Mouse (Mus musculus) urinary bladder, adult 18-20 months (tissue): ENCODE results near the gene Magi1.

Experiments
- DNase-seq, 2 experiments: peaks; one replicate each; pipeline ENCODE4 v3.0.0; 2022; ENCODE audit warnings: low spot score in 2 of 2, mixed read lengths in 2 of 2

Magi1 gene

GRCm38 (mm10) chr6:93897512-93897911 lies 386.2 kb downstream of the Magi1 start:
- no peak for DNase-seq

DNA sequence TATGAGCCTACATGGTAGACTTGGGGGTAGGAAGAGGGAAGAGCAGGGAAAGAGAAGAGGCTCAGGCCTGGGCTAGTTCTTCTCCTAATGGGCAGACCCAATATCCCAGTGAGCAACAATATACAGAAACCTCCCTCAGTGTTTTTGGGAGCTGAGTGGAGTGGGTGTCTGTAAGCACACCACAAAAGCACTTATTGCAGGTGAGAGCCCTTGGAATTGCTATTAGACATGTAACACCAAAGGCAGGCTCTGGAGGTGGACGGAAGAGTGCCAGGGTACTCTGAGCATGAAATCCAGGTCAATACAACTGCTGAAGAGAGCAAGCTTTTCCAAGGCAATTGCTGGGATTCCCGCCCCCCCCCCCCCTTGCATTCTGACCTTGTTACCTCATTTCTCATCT lies 388.0 kb downstream of the Magi1 start:
- DNase-seq = no peak

GRCm38 (mm10) chr6:93893956-93894355 lies 389.8 kb downstream of the Magi1 start:
- no peak for DNase-seq

GRCm38 (mm10) chr6:93892922-93893321 lies 390.8 kb downstream of the Magi1 start:
- DNase-seq = no peak

- DNase-seq = no peak
These were observed 393.7 kb downstream of the Magi1 start for GRCm38 (mm10) chr6:93890011-93890410.

GRCm38 (mm10) chr6:93877337-93877736 lies 406.4 kb downstream of the Magi1 start:
- no peak for DNase-seq

DNA sequence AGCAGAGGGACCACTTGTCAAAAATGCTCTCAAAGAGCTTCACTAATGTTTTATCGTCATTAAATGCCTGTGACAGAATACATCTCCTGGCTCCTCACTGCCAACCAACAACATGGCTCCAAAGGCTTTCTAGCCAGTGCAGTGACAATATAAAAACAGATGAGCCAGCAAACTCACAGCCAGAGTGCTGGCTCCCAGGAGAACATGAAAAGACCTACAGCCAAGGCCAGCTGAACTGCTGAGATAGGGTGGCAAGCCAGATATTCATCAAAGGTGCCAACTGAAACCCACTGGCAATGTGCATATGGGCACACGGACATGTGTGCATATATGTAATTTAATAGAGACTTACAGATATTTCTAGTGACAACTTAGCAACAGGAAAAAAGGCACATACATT lies 408.8 kb downstream of the Magi1 start:
- no peak for DNase-seq

- no peak for DNase-seq
These were observed 409.3 kb downstream of the Magi1 start for GRCm38 (mm10) chr6:93874376-93874775.

DNA sequence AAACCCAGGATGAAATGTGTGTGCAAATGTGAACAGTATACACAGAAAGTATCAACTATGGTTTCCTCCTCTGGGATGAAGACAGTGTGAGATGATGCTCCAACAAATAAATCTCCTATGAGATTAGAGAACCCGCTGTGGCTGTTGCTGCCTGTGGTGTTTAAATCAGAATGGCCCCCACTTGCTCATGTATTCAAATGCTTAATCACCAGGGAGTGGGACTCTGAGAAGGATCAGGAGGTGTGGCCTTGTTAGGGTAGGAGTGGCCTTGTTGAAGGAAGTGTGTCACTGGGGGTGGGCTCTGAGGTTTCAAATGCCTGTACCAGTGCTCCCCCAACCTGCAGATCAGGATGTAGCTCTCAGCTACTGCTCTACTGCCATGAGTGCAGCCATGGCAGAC lies 410.2 kb downstream of the Magi1 start:
- no peak for DNase-seq

DNA sequence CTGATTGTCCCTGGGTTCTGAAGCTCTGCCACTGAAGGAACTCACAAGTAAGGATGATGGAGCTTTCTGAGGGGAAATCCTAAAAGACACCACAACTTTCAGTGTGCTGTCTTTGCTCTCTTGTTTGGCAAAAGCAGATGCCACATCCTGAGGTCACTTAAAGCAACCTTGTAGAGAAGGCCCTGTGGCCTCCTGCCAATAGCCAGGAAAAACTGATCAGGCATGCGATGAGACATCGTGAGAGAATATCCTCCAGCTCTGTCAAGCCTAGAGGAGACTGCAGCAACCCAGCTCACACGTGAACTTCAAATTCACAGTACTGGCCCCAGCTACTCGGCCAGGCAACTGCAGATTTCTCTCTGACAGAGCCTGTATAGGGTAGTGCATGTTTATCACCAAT lies 412.2 kb downstream of the Magi1 start:
- DNase-seq = no peak

GRCm38 (mm10) chr6:93870023-93870422 lies 413.7 kb downstream of the Magi1 start:
- DNase-seq = no peak

DNA sequence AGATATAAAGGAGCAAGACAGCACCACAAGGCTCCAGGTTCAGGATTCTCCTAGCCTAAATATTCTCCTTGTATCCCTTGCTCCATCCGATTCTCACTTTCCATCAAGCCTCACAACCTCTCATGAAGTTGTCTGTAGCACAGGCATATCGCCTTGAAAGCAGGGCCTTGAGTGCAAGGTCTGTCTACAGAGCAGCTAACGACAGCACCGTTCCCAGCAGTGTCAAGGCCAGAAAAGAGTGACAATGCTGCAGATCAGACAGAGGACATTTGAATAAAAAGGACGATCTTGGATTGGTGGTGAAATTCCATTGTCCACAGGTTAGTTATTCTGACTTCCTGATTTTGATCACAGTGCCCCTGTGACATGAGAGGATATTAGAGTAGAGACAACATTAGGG lies 421.5 kb downstream of the Magi1 start:
- DNase-seq = no peak

GRCm38 (mm10) chr6:93856783-93857182 lies 426.9 kb downstream of the Magi1 start:
- no peak for DNase-seq

- no peak for DNase-seq
These were observed 427.7 kb downstream of the Magi1 start for GRCm38 (mm10) chr6:93855806-93856641.

DNA sequence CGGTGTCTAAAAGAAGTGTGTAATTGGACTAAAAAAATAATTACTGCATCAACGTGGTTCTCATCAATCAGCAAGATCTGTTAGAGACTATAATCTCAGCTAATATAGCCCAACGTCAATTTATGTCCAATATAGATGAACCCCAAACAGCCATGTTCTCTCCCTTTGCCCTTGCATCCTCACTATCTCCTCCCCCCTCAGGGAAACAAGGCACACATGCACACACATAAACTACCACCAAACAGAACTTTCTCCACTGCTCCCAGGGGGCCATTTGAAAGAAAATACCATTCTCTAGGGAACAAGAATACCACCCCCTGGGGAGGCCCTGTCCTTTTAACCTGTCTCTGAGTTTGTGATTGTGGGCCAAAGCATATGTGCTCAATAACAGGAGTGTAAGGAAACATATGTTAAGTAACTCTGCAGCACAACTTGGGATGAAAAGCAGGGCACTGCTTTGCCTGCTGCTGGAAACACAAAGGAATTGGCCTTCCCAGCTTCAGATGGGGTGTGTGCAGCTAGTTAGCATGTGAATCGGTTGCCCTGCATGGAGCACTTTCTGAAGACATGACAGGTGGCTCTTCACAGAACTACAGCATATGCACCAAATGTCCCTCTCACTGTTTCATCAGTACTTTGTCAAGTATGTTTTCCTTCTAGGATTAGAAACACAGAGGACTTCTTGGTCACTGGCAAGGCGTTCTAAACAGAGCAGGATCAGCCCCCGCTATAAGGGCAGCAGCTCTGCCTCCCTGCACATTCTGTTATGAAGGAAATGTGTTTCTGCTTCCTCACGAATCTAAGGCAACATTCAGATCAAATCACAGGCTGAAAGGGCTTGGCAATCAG lies 434.6 kb downstream of the Magi1 start:
- no peak for DNase-seq

- no peak for DNase-seq
These were observed 438.2 kb downstream of the Magi1 start for GRCm38 (mm10) chr6:93845498-93845897.

- DNase-seq = no peak
These were observed 438.6 kb downstream of the Magi1 start for GRCm38 (mm10) chr6:93845080-93845479.

DNA sequence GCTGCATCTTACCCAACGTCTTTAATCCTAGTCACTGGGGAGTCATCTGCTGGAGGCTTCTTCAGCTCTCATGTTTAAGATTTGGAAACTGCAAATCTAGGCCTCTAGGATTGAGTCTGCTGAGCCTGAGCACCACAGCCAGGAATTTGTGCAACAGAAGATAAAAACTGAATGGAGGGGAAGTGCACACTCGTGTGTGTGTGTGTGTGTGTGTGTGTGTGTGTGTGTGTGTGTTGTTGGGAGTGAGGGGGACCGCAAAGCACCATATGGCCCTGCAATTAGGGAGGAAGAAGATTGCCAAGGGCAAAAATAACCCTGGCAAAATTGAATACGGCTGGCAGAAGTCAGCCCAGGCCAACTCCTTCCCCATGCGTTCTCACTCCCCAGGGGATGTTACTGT lies 439.1 kb downstream of the Magi1 start:
- no peak for DNase-seq

DNA sequence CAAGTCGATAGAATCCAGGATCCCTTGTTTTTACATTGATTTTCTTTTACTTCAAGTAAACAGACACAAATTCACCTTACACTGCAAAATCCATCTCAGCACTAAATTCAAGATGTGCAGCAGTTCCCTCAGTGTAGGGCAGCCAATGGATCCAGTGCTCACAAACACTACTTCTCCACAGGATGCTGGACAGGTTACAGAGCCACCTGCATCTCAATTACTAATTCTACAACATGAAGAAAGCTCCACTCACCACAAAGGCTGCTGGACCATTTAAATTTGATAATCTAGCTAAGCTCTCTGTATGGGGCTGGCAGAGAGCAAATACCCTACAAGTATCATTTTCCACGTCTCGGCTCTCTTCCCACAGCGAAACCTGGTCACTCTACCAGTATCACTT lies 445.3 kb downstream of the Magi1 start:
- DNase-seq = no peak

DNA sequence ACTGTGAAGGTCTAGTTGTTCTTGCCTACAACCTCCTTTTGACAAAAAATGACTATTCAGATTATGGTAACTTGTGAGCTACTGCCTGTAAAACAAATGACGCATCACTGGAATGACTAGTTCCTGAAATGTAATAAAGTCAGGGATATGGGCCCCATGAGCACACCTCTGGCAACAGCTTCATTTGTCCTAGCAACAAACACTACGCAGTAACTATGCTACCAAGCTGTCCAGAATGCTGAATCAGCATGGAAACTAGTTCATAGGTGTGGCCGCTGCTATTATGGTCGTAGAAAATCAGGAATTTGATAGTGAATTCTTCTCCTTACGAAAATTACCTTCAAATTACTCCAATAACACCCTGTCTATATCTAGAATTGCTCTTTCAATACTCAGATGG lies 447.1 kb downstream of the Magi1 start:
- no peak for DNase-seq

DNA sequence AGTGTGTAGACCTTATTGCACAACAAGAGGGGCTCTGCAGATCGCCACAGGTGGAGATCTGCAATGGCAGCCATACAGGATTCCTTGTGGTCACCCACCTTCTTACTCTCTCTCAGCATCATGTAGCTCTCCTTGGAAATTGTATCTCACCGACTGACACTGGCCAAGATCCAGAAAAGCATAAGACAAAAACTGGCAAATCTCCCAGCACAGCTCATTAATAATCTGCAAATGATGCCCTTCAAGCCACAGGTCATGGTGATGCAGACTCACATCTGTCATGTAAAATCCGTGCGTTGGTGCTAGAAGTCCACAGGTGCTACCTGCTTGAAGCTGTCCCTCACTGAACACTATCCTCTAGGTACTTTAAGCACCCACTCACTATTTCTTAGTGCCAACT lies 448.5 kb downstream of the Magi1 start:
- DNase-seq = no peak

DNA sequence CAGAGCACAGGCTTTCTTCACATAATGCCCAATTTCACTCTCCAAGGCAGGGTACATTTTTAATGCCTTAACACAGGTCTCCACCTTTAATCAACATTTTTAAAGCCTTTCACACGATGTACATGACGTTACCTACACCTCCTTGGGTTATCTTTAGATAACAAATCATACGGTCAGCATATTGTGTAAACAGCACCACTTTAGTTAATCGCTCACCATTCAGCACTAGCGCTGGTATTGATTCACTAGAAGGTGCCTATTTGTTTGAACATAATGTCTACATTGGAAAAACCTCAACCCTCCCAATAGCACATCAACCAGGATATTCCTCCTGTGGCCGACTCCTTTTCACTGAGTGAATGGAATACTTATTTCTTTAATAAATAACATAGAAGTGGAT lies 455.5 kb downstream of the Magi1 start:
- DNase-seq = no peak

GRCm38 (mm10) chr6:93826875-93827274 lies 456.8 kb downstream of the Magi1 start:
- DNase-seq = no peak
